Mouse (Mus musculus): ENCODE measurements around the gene Gnat1.

Gene Gnat1

GRCm38 (mm10) chr9:107679501-107679900 lies at the start of gene Gnat1:
Gnat1 (minus strand) TSS chr9:107679712.
- DNase-seq (ENCODE audit: low spot score): no peak

- no peak for DNase-seq (ENCODE audit: low spot score)
Observed at GRCm38 (mm10) chr9:107728919-107729670, 49.6 kb upstream of the Gnat1 start.

GRCm38 (mm10) chr9:107727041-107727440 lies 47.5 kb upstream of the Gnat1 start:
- DNase-seq (ENCODE audit: low spot score): no peak

- DNase-seq (ENCODE audit: low spot score): no peak
Observed at GRCm38 (mm10) chr9:107724796-107725195, 45.3 kb upstream of the Gnat1 start.

- no peak for DNase-seq (ENCODE audit: low spot score)
Observed at GRCm38 (mm10) chr9:107723794-107724531, 44.5 kb upstream of the Gnat1 start.

GRCm38 (mm10) chr9:107723292-107723691 lies 43.8 kb upstream of the Gnat1 start:
- DNase-seq (ENCODE audit: low spot score): no peak

GRCm38 (mm10) chr9:107718781-107719540 lies 39.4 kb upstream of the Gnat1 start:
- no peak for DNase-seq (ENCODE audit: low spot score)

- no peak for DNase-seq (ENCODE audit: low spot score)
Observed at GRCm38 (mm10) chr9:107716951-107717350, 37.4 kb upstream of the Gnat1 start.

- no peak for DNase-seq (ENCODE audit: low spot score)
Observed at GRCm38 (mm10) chr9:107715632-107716031, 36.1 kb upstream of the Gnat1 start.

GRCm38 (mm10) chr9:107714221-107714952 lies 34.9 kb upstream of the Gnat1 start:
- DNase-seq (ENCODE audit: low spot score): peak; percentile 64

GRCm38 (mm10) chr9:107709697-107710483 lies 30.4 kb upstream of the Gnat1 start, which contains the start of gene Sema3f:
Sema3f (minus strand) TSS chr9:107710475.
- peak; percentile 79 for DNase-seq (ENCODE audit: low spot score)

GRCm38 (mm10) chr9:107709096-107709696 lies 29.7 kb upstream of the Gnat1 start:
- DNase-seq (ENCODE audit: low spot score): no peak

GRCm38 (mm10) chr9:107708439-107709095 lies 29.1 kb upstream of the Gnat1 start:
- DNase-seq (ENCODE audit: low spot score): no peak

GRCm38 (mm10) chr9:107707701-107708438 lies 28.4 kb upstream of the Gnat1 start:
- DNase-seq (ENCODE audit: low spot score): peak; percentile 37

- DNase-seq (ENCODE audit: low spot score): peak; percentile 69
Observed at GRCm38 (mm10) chr9:107706781-107707211, 27.3 kb upstream of the Gnat1 start.

- DNase-seq (ENCODE audit: low spot score): peak; percentile 60
Observed at GRCm38 (mm10) chr9:107703337-107704122, 24.0 kb upstream of the Gnat1 start.

- DNase-seq (ENCODE audit: low spot score): no peak
Observed at GRCm38 (mm10) chr9:107702606-107703185, 23.2 kb upstream of the Gnat1 start.

GRCm38 (mm10) chr9:107701594-107701993 lies 22.1 kb upstream of the Gnat1 start:
- DNase-seq (ENCODE audit: low spot score): peak; percentile 87

All from urinary bladder, postnatal 25 days (tissue).